24 mouse cellular contexts compared by ENCODE assay signal in the genomic region with DNA sequence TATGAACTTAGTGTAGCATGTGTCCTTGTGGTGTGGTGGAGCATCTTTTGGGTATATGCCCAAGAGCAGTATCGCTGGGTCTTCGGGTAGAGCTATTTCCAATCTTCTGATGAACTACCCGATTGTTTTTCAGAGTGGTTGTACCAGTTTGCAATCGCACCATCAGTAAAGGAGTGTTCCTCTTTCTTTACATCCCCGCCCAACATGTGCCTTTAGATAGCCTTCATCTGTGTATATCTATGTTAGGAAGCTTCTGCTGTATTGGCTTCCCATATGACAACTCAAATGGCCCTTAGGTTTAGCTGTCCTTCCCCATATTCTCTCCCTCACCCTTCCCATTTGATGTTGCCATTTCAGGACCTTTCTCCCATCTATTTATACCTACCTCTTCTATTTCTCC. TPM values are rescaled to one million over a fixed set of nuclear protein-coding genes. Genes with fewer than 3 reads are reported as not detected.
"Had no signal": no experiment of that assay in that cellular context is flagged by ENCODE, and none has a peak within 500 bp of the region (broad histone marks: within the 10 kb centered on the region; RNA-seq: fewer than 3 reads in every experiment).

No protein-coding gene starts in this region.

- DNase-seq: lung, embryonic 14.5 days; lung, postnatal 10 days; lung, postnatal 4 days; midbrain, embryonic 14.5 days; retina, postnatal 1 day; right cerebral cortex, adult 18-20 months; right cerebral cortex, postnatal 25 days; right cerebral cortex, postnatal 4 days; spleen, adult 18-20 months; thymus, adult 18-20 months; thymus, postnatal 14 days; thymus, postnatal 36 days had no signal

- H3K27me3 ChIP-seq: liver, embryonic 15.5 days; megakaryocyte, embryonic 14.5 days; midbrain, embryonic 12.5 days; neural tube, embryonic 13.5 days; neural tube, embryonic 15.5 days had no signal

- H3K4me1 ChIP-seq: midbrain, embryonic 10.5 days; midbrain, embryonic 12.5 days; neural tube, embryonic 13.5 days; neural tube, embryonic 15.5 days had no signal

- H3K36me3 ChIP-seq: liver, embryonic 15.5 days; midbrain, embryonic 10.5 days; midbrain, embryonic 12.5 days; neural tube, embryonic 13.5 days; neural tube, embryonic 15.5 days had no signal

- H3K27ac ChIP-seq: liver, embryonic 15.5 days; midbrain, embryonic 10.5 days; midbrain, embryonic 12.5 days; neural tube, embryonic 13.5 days; neural tube, embryonic 15.5 days had no signal

- H3K9ac ChIP-seq: liver, embryonic 15.5 days; lung, embryonic 14.5 days; midbrain, embryonic 12.5 days; neural tube, embryonic 13.5 days; neural tube, embryonic 15.5 days had no signal

- H3K4me3 ChIP-seq: liver, embryonic 15.5 days; megakaryocyte, embryonic 14.5 days; midbrain, embryonic 10.5 days; midbrain, embryonic 12.5 days; myocyte; neural tube, embryonic 13.5 days; neural tube, embryonic 15.5 days had no signal

- H3K4me2 ChIP-seq: liver, embryonic 15.5 days; lung, embryonic 14.5 days; midbrain, embryonic 12.5 days; neural tube, embryonic 13.5 days; neural tube, embryonic 15.5 days had no signal

- ATAC-seq: midbrain, embryonic 16.5 days had no signal

- H3K9me3 ChIP-seq: liver, embryonic 15.5 days; megakaryocyte, embryonic 14.5 days; midbrain, embryonic 10.5 days; midbrain, embryonic 12.5 days; neural tube, embryonic 13.5 days; neural tube, embryonic 15.5 days had no signal

RNA-seq across cellular contexts. Expression of a gene that starts 46.6 kb away (rescaled TPM):
- polyA plus RNA-seq: liver, embryonic 15.5 days; lung, embryonic 14.5 days; midbrain, embryonic 16.5 days; myocyte; neural tube, embryonic 11.5 days; small intestine, adult 2 months; stomach, embryonic 14.5 days; stomach, embryonic 16.5 days had no signal
